ENCODE assay signal across 9 mouse cellular contexts in the genomic region with DNA sequence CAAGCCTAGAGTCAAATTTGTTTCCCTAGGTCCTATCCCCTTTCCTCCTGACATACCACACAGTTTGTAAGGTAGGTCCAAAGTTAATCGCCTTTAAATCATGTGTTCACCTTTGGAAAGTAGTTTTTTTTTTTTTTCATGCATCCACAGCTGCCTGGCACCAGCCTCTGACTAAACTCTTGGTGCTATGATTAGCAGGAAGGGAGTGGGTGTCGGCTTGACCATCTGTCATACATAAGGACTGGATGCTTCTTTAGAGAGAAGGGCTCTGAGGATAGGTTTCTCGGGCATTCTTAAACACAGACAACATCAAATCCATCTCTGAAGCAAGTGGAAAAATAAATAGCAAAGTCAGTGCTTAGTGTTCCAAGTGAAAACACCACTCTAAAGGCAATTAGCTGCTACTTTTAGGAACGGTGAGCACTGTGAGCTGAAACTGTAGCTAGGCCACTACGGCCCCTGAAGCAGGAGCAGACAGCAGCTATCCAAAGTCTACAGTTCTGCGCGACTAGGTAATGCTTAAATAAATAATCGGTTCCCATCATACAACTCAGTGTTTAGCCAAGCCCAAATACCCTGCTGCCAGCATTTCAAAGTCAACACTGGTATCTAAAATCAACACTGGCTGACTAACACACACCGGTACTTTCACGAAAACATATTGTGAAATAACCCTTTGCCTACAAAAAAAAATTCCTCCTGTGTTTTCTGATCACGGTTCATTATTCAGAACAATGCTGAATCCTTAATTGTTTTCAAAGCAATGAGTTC. TPM values are rescaled to one million over a fixed set of nuclear protein-coding genes. Genes with fewer than 3 reads are reported as not detected.
DNase-seq lines count a peak whose midpoint lies in the region; ATAC-seq and TF ChIP-seq lines count a peak whose summit lies in the region.
"Had no signal": no experiment of that assay in that cellular context is flagged by ENCODE, and none has a peak within 500 bp of the region (broad histone marks: within the 10 kb centered on the region; RNA-seq: fewer than 3 reads in every experiment).

No protein-coding gene starts in this region.

- ATAC-seq in cerebellum, adult (ENCODE audit: insufficient number of reproducible peaks, low FRiP score, low TSS enrichment): no peak

- peak; percentile 19 to 44 for DNase-seq in heart, adult 18-20 months
- DNase-seq in heart, adult 8-10 months (ENCODE audit: low spot score): no peak
- peak; percentile 16 to 20 for DNase-seq in frontal cortex, postnatal 10 days (ENCODE audit: low spot score in 2 of 2)
- DNase-seq in left cerebral cortex, postnatal 36 days (ENCODE audit: low spot score in 2 of 2): peak; percentile 40 to 42
- DNase-seq in thymus, postnatal 4 days: no peak
- DNase-seq in kidney, adult 11 months: no peak
- DNase-seq: adrenal gland, adult 8-10 months had no signal

- H3K4me3 ChIP-seq in myocyte: no peak overlapping the region

- no peak overlapping the region for H3ac ChIP-seq in myocyte (ENCODE audit: control insufficient read depth, insufficient read length)

- no peak for TF ChIP-seq POLR2A in myocyte (IDR thresholded peaks at IDR 0.05; ENCODE audit: insufficient read length, low read depth)

- no peaks in the 10 kb centered on the region for H3K79me2 ChIP-seq in myocyte (ENCODE audit: control insufficient read depth, insufficient read depth)

- peak overlapping the region; percentile 64 for H3K4me2 ChIP-seq in myocyte (ENCODE audit: low read depth)

- no peaks in the 10 kb centered on the region for H3K27me3 ChIP-seq in myocyte (ENCODE audit: control insufficient read depth, insufficient read depth, insufficient read length)

- intact Hi-C loops in left cerebral cortex, postnatal 36 days (cut with DNase I): no loop called here

- H3K36me3 ChIP-seq in myocyte (ENCODE audit: control insufficient read depth, insufficient read depth): no peaks in the 10 kb centered on the region

TF ChIP-seq in myocyte, 11 proteins besides CTCF, POLR2A, EP300 and RAD21:
- TF ChIP-seq SRF (IDR thresholded peaks at IDR 0.05; ENCODE audit: control insufficient read depth, insufficient read length, low read depth) (no peak), CEBPB (IDR thresholded peaks at IDR 0.05; ENCODE audit: insufficient read depth, poor library complexity, severe bottlenecking) (0 out of 2 replicates have a peak, but pooled peaks have one; percentile 12), MYOD1 (IDR thresholded peaks at IDR 0.05; ENCODE audit: control insufficient read depth in 1 of 3, insufficient read length in 2 of 3, low read depth in 2 of 3) (peak in 2 of 3 experiments; percentile 8 to 58), TCF12 (IDR thresholded peaks at IDR 0.05; ENCODE audit: insufficient read depth, poor library complexity, severe bottlenecking) (no peak)

RNA-seq across cellular contexts. Expression of a gene that starts 42.2 kb away (rescaled TPM):
- 10 to 100 TPM; 80.1 to 92.3 TPM for total RNA-seq in heart, adult 18-20 months (2021)
- 10 to 100 TPM; 68.2 to 83.8 (median 76.8) TPM for total RNA-seq in heart, adult 8-10 months (2022)
- total RNA-seq in left cerebral cortex, postnatal 36 days (2021): 10 to 100 TPM; 15.6 to 18.0 TPM
- polyA plus RNA-seq in myocyte (2012; fragmentation: generic; extraction: Trizol): 119 TPM

Comparison
In these comparisons a context has a peak if more than half of its experiments do, and no peak if none do; other contexts are left out.
1. DNase-seq: peak in heart, adult 18-20 months (2 of 2), frontal cortex, postnatal 10 days (2 of 2) and left cerebral cortex, postnatal 36 days (2 of 2); none in heart, adult 8-10 months (single experiment), thymus, postnatal 4 days (single experiment) and kidney, adult 11 months (single experiment).